Mouse (Mus musculus) CD4-positive, CD25-positive, alpha-beta regulatory T cell, adult 9 weeks (primary cell): ENCODE data around the gene Nol11. TPM values are rescaled to one million over a fixed set of nuclear protein-coding genes. Genes with fewer than 3 reads are reported as not detected.

Experiments used
- polyA plus RNA-seq: library from polyadenylated mRNA; unstranded; fragments of 100-300 nt; shearing (Covaris generic); gene quantifications from one replicate; pipeline ENCODE4 v1.2.1, GENCODE M21; 2017

Nol11 gene
- 60.3 TPM for polyA plus RNA-seq

DNA sequence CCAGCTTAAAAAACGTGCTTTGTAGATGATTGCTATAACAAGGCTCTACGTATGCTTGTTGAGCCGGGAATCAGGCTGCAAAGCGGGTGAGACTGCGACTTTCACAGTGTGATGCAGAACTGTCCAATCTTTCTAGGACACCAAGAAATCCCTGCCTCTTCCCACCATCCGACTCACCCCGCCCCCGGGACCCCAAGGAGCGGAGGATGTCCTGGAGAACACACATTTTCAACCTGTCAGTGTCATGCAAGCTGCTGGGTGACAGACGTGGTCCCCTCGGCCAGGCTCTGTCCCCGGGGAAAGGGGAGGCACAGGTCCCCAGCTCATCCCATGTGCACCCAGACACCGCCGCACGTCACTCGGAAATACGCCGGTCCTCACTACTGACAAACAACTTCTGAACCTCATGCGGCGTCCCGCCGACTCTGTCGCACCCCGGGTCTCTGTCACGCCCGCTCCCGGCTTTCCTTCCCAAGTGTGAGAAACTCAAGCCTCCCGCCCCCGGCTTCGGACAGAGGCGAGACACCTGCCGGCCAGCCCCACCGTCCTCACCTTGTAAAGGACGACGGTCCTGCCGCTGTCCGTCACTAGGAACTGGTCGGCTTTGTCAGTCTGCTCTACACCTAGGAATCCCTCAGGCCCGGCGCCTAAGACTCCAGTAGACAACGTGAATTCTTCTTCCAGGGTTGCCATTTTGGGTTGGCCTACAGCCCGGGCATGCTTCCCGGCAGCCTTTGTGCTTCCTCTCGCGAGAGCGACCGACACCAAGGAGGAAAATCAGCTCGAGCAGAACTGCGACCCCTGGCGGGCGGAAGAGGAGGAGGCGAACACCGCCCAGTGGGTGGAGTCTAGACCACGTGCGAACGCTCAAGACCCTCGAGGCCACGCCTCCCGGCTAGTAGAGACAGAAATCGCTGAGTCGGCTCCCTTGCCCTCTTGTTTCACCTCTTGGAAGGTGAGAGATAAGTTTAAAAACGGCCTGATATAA lies at the start of gene Nol11:
TSS of gene Nol11 (minus strand) at position 817 of the 988 bp plus-strand sequence.

GRCm38 (mm10) chr11:107131749-107132421 lies 57.3 kb downstream of the Nol11 start, which contains the start of gene Bptf:
Gene Bptf, minus strand, starts transcription at chr11:107132127.

Other genes with a start within 250 kb of the Nol11 start
- 89.0 TPM for gene Kpna2, start 189.8 kb downstream of the Nol11 start, polyA plus RNA-seq
- gene 1810010H24Rik, start 163.7 kb downstream of the Nol11 start, polyA plus RNA-seq, result 1.3 TPM
- gene Bptf, start 57.3 kb downstream of the Nol11 start, polyA plus RNA-seq, result 27.8 TPM